Comparison of ENCODE assay signal across 29 mouse cellular contexts in the genomic region with DNA sequence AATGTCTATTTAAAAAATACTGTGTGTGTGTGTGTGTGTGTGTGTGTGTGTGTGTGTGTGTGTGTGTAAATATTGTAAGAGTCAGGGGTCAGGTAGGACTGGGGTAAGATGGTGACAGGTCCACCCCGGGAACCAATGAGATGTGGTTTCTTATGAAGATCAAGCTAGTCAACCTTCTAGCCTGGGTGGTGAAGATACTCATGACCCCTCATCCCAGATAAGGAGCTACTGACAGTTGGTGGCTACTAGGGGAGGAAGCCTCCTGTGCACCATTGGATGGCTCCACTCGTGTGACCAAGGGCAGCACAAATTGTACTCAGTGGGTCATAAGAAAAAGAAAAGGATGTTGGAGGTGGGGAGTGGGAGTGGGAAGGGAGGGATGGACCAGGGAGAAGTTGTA. TPM values are rescaled to one million over a fixed set of nuclear protein-coding genes. Genes with fewer than 3 reads are reported as not detected.
"Had no signal": no experiment of that assay in that cellular context is flagged by ENCODE, and none has a peak within 500 bp of the region (broad histone marks: within the 10 kb centered on the region; RNA-seq: fewer than 3 reads in every experiment).

No protein-coding gene starts in this region.

- DNase-seq: kidney, adult 18-20 months; kidney, adult 9 months; kidney, postnatal 25 days; layer of hippocampus, adult 9-11 months; lung, adult 2 months; midbrain, embryonic 14.5 days; thymus, adult 18-20 months; thymus, postnatal 14 days; thymus, postnatal 4 days had no signal

- H3K9me3 ChIP-seq: limb, embryonic 10.5 days; limb, embryonic 13.5 days; megakaryocyte, embryonic 14.5 days had no signal

- H3K4me3 ChIP-seq: layer of hippocampus, adult 2 months; limb, embryonic 10.5 days; limb, embryonic 13.5 days; megakaryocyte, embryonic 14.5 days had no signal

- ATAC-seq: intestine, embryonic 16.5 days had no signal

- H3K36me3 ChIP-seq: limb, embryonic 10.5 days; limb, embryonic 13.5 days had no signal

- H3K27me3 ChIP-seq: limb, embryonic 13.5 days; megakaryocyte, embryonic 14.5 days had no signal

- H3K4me2 ChIP-seq: limb, embryonic 13.5 days; midbrain, embryonic 11.5 days had no signal

- H3K4me1 ChIP-seq: limb, embryonic 13.5 days had no signal

- H3K9ac ChIP-seq: limb, embryonic 13.5 days had no signal

- H3K27ac ChIP-seq: kidney, postnatal 0 days; layer of hippocampus, adult 2 months; limb, embryonic 10.5 days; limb, embryonic 13.5 days; macrophage had no signal

RNA-seq across cellular contexts. Expression of a gene that starts 5.7 kb away (rescaled TPM):
- total RNA-seq: layer of hippocampus, adult 2 months; layer of hippocampus, postnatal 25 days; left cerebral cortex, adult 18-20 months; left cerebral cortex, postnatal 25 days; liver, adult 2 months; midbrain, postnatal 0 days had no signal
- polyA plus RNA-seq: intestine, embryonic 16.5 days; kidney, postnatal 0 days; large intestine, adult 2 months; limb, embryonic 10.5 days; limb, embryonic 13.5 days; liver, adult 2 months; lung, embryonic 16.5 days; macrophage; midbrain, embryonic 14.5 days; midbrain, postnatal 0 days; neural tube, embryonic 11.5 days; neural tube, embryonic 14.5 days; small intestine, adult 2 months; spleen, adult 2 months; stomach, embryonic 16.5 days had no signal
